Mouse (Mus musculus) lung, embryonic 14.5 days (tissue): ENCODE results near the gene Fam219b. TPM values are rescaled to one million over a fixed set of nuclear protein-coding genes. Genes with fewer than 3 reads are reported as not detected.

Experiments used
- ATAC-seq: fragments of 200-750 bp; cut with Nextera tagmentation; 2 replicates; pipeline ENCODE4 v1.8.0; 2017; ENCODE audit warnings: mild to moderate bottlenecking, moderate TSS enrichment, moderate library complexity; ENCODE audit not compliant: insufficient read depth
- DNase-seq: peaks from one replicate; pipeline ENCODE4 v3.0.0-alpha.2; 2015
- H3K27ac ChIP-seq: fragments of 300-500 bp; sonication (generic); 2 replicates; pipeline ENCODE4 v1.5.1; 2014; ENCODE audit warnings: low read depth, mild to moderate bottlenecking, moderate library complexity
- H3K27me3 ChIP-seq: fragments of 300-500 bp; sonication (generic); 2 replicates; pipeline ENCODE4 v1.6.1; 2014; ENCODE audit warnings: low read length, control low read depth; ENCODE audit not compliant: insufficient read depth
- H3K36me3 ChIP-seq: fragments of 300-500 bp; sonication (generic); 2 replicates; pipeline ENCODE4 v1.6.1; 2014; ENCODE audit warnings: control low read depth; ENCODE audit not compliant: insufficient read depth
- H3K4me1 ChIP-seq: fragments of 300-500 bp; sonication (generic); 2 replicates; pipeline ENCODE4 v1.6.1; 2014; ENCODE audit warnings: antibody characterized with exemption, control low read depth; ENCODE audit not compliant: insufficient read depth
- H3K4me2 ChIP-seq: fragments of 300-500 bp; sonication (generic); 2 replicates; pipeline ENCODE4 v1.6.1; 2014; ENCODE audit warnings: mild to moderate bottlenecking
- H3K4me3 ChIP-seq: fragments of 300-500 bp; sonication (generic); 2 replicates; pipeline ENCODE4 v1.5.1; 2014; ENCODE audit warnings: low read depth, low read length
- H3K9ac ChIP-seq: fragments of 300-500 bp; sonication (generic); 2 replicates; pipeline ENCODE4 v1.6.1; 2014
- H3K9me3 ChIP-seq: fragments of 300-500 bp; sonication (generic); 2 replicates; pipeline ENCODE4 v1.6.1; 2016; ENCODE audit warnings: low read depth, low read length, control low read depth
- CTCF ChIP-seq: IDR thresholded peaks from 2 replicates; pipeline ENCODE4 v1.5.1; 2016; ENCODE audit warnings: antibody characterized with exemption, low read depth
- WGBS: fragments of 180-500 bp; shearing (Covaris S2); extraction: QIAGEN DNeasy Blood & Tissue Kit; methylation state at CpG from one replicate; pipeline ENCODE4 v1.1.7; 2014; 5-methylcytosine and 5-hydroxymethylcytosine counted together
- polyA plus RNA-seq: library from polyadenylated mRNA; unstranded; fragments of >200 nt; fragmentation: Nextera tagmentation; extraction: Ambion mirVana; gene quantifications from 2 replicates; pipeline ENCODE4 v1.2.1, GENCODE M21; 2014

Gene Fam219b
- polyA plus RNA-seq, 1 experiment from 2014 or later = 22.4 TPM

GRCm38 (mm10) chr9:57524439-57524838 is 12.9 kb upstream of the Fam219b start:
- H3K36me3 ChIP-seq = peaks cover 6% of the 10 kb centered on the region; the same call in 1 of the 2 replicates
- no peaks in the 10 kb centered on the region; the same call in 1 of the 2 replicates for H3K4me1 ChIP-seq
- ATAC-seq = no peak
- H3K9me3 ChIP-seq = no peaks in the 10 kb centered on the region
- H3K4me3 ChIP-seq = no peak overlapping the region
- H3K27ac ChIP-seq = no peak overlapping the region
- H3K4me2 ChIP-seq = no peak overlapping the region
- no peak for DNase-seq
- H3K27me3 ChIP-seq = no peaks in the 10 kb centered on the region
- TF ChIP-seq CTCF = no peak
- no peak overlapping the region for H3K9ac ChIP-seq

DNA sequence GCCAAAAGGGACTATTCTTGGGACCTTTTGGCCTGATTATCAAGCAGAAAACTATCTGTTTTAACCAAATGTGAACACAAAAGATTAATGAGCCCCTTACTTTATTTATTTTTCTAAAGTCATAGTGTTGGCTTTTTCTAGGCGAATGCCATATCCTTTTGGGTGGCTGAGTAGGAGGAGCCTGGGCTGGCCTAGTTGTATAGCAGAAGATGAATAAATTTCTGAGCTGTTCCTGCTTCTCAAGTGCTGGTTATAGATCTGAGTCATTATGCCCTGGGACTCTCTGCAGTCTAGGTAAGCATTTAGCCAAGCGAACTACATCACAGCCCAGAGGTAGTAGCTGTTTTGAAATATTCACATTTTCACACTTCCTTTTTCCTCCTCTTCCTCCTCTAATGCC is 11.8 kb upstream of the Fam219b start:
- no peak overlapping the region for H3K9ac ChIP-seq
- no peak overlapping the region for H3K27ac ChIP-seq
- H3K27me3 ChIP-seq = no peaks in the 10 kb centered on the region
- peaks cover 13% of the 10 kb centered on the region for H3K36me3 ChIP-seq
- H3K4me3 ChIP-seq = no peak overlapping the region
- 53% methylated on average over 2 of the region's 2 CpGs for WGBS
- no peaks in the 10 kb centered on the region for H3K9me3 ChIP-seq
- H3K4me2 ChIP-seq = no peak overlapping the region
- ATAC-seq = no peak
- DNase-seq = no peak
- no peaks in the 10 kb centered on the region; the same call in 1 of the 2 replicates for H3K4me1 ChIP-seq
- no peak for TF ChIP-seq CTCF

- H3K9ac ChIP-seq = no peak overlapping the region
- peaks cover 20% of the 10 kb centered on the region for H3K36me3 ChIP-seq
- H3K4me3 ChIP-seq = no peak overlapping the region
- ATAC-seq (no peak), DNase-seq (no peak)
- H3K27ac ChIP-seq = no peak overlapping the region
- H3K27me3 ChIP-seq = no peaks in the 10 kb centered on the region
- H3K4me2 ChIP-seq = no peak overlapping the region
- no peaks in the 10 kb centered on the region; the same call in 1 of the 2 replicates for H3K4me1 ChIP-seq
- TF ChIP-seq CTCF = no peak
- no peaks in the 10 kb centered on the region for H3K9me3 ChIP-seq
These were observed 10.9 kb upstream of the Fam219b start for GRCm38 (mm10) chr9:57526435-57526834.

- no peak for DNase-seq
These were observed 5.4 kb upstream of the Fam219b start for GRCm38 (mm10) chr9:57531946-57532345.

DNA sequence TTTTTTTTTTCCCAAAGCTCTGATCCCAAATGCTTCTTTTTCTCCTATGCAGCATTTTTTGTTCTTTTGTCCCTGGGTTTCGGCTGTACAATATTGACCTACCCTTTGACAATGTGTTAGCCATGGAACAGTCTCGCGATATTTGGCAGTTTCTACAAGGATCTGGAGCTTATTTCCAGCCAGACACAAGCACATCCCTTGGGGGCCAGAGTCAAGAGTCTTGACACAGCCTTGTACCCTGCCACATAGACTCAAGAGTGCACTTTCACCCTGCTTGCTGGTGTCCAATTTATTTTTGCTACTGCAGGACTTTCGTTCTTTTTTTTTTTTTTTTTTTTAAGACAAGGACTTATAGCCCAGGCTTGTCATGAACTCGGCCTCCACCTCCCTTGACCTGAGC is 966 bp upstream of the Fam219b start:
- H3K36me3 ChIP-seq = peaks cover 54% of the 10 kb centered on the region
- H3K27me3 ChIP-seq = no peaks in the 10 kb centered on the region
- TF ChIP-seq CTCF = no peak
- H3K4me1 ChIP-seq = no peaks in the 10 kb centered on the region; the same call in 1 of the 2 replicates
- peak overlapping the region; percentile 92; the same call in 1 of the 2 replicates for H3K9ac ChIP-seq
- DNase-seq (no peak), ATAC-seq (no peak)
- H3K4me2 ChIP-seq = peak overlapping the region; percentile 86
- H3K9me3 ChIP-seq = no peaks in the 10 kb centered on the region
- H3K4me3 ChIP-seq = peak overlapping the region; percentile 90; the same call in 1 of the 2 replicates
- 84% methylated on average over 5 of the region's 5 CpGs for WGBS
- no peak overlapping the region for H3K27ac ChIP-seq

More at GRCm38 (mm10) chr9:57531946-57532345, 5.4 kb upstream of the Fam219b start:
- Histone ChIP-seq H3K9me3 (no peaks in the 10 kb centered on the region), H3K4me2 (no peak overlapping the region), H3K27ac (no peak overlapping the region), H3K4me3 (no peak overlapping the region), H3K27me3 (no peaks in the 10 kb centered on the region), H3K36me3 (peaks cover 51% of the 10 kb centered on the region), H3K9ac (no peak overlapping the region), H3K4me1 (no peaks in the 10 kb centered on the region)
- ATAC-seq = no peak
- no peak for TF ChIP-seq CTCF
- WGBS = 78% methylated on average over 1 of the region's 1 CpGs

GRCm38 (mm10) chr9:57537728-57538181 is 427 bp downstream of the Fam219b start:
- ATAC-seq = peak; percentile 58
- Histone ChIP-seq H3K9ac (peak overlapping the region; percentile 92), H3K4me1 (no peaks in the 10 kb centered on the region; the same call in 1 of the 2 replicates), H3K27me3 (no peaks in the 10 kb centered on the region), H3K36me3 (peaks cover 53% of the 10 kb centered on the region), H3K4me3 (peak overlapping the region; percentile 90), H3K27ac (peak overlapping the region; percentile 84), H3K4me2 (peak overlapping the region; percentile 86), H3K9me3 (no peaks in the 10 kb centered on the region)
- WGBS = 0% methylated on average over 24 of the region's 24 CpGs
- DNase-seq = peak; percentile 33
- TF ChIP-seq CTCF = no peak

DNA sequence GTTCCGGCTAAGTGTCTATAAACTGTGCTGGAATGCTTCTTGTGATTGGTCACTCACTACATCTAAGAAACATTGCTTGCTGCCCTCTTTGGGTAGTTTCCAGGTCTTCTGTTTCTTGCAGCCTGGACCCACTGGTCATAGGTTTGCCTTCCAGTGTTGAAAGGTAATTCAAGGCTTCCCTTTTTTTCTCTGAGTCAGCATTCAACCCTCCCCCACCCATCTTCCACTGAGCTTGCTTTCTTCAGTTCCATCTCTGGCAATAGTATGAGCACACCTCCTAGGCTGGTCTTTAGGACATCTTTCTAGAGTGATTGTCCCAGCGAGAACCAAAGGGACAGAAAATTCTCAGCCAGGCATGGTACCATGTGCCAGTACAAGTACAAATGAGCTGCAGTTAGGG is 2.2 kb downstream of the Fam219b start:
- no peaks in the 10 kb centered on the region for H3K27me3 ChIP-seq
- 86% methylated on average over 2 of the region's 2 CpGs for WGBS
- H3K4me3 ChIP-seq = no peak overlapping the region
- no peak for DNase-seq
- H3K4me2 ChIP-seq = no peak overlapping the region
- H3K4me1 ChIP-seq = no peaks in the 10 kb centered on the region; the same call in 1 of the 2 replicates
- H3K27ac ChIP-seq = no peak overlapping the region
- no peak for ATAC-seq
- no peaks in the 10 kb centered on the region for H3K9me3 ChIP-seq
- peaks cover 55% of the 10 kb centered on the region for H3K36me3 ChIP-seq
- TF ChIP-seq CTCF = no peak
- no peak overlapping the region for H3K9ac ChIP-seq
